Mouse (Mus musculus) megakaryocyte, embryonic 14.5 days (primary cell): ENCODE data around the gene Tnfrsf17.

Experiments
- FLI1 ChIP-seq: IDR thresholded peaks from 2 replicates; pipeline ENCODE4 v1.6.1; 2012; ENCODE audit warnings: low read length, inconsistent platforms, mixed read lengths
- GATA1 ChIP-seq: IDR thresholded peaks from 3 replicates; pipeline ENCODE4 v1.6.1; 2012; ENCODE audit warnings: mixed read lengths, low read length, inconsistent platforms, borderline replicate concordance

GRCm38 (mm10) chr16:11270642-11271041, 43.0 kb upstream of the Tnfrsf17 start:
- TF ChIP-seq GATA1 (no peak), FLI1 (no peak)
